Mouse (Mus musculus) C2C12 (cell line): ENCODE measurements around the gene L3hypdh.

ENCODE experiments used
- CTCF ChIP-seq: IDR thresholded peaks from one replicate; pipeline ENCODE4 v1.5.1; 2011; ENCODE audit not compliant: control insufficient read depth, insufficient read depth, insufficient read length
- MAX ChIP-seq: IDR thresholded peaks from one replicate; pipeline ENCODE4 v1.6.1; 2011; ENCODE audit warnings: mild to moderate bottlenecking, control low read depth
- MYOD1 ChIP-seq: IDR thresholded peaks from one replicate; pipeline ENCODE4 v1.6.1; 2011; ENCODE audit warnings: low read depth; ENCODE audit not compliant: control insufficient read depth, insufficient read length
- USF1 ChIP-seq: IDR thresholded peaks from one replicate; pipeline ENCODE4 v1.6.1; 2011; ENCODE audit warnings: low read depth, mild to moderate bottlenecking, control low read depth, moderate library complexity

- TF ChIP-seq CTCF (no peak), MAX (no peak), USF1 (no peak), MYOD1 (no peak)
Observed at GRCm38 (mm10) chr12:72037049-72037448, 48.2 kb downstream of the L3hypdh start.
